31 mouse cellular contexts compared by ENCODE assay signal in genomic region chr4:93063531-93063930, GRCm38 (mm10).
"Had no signal": no experiment of that assay in that cellular context is flagged by ENCODE, and none has a peak within 500 bp of the region (broad histone marks: within the 10 kb centered on the region; RNA-seq: fewer than 3 reads in every experiment).

No protein-coding gene starts in this region.

- H3K4me2 ChIP-seq: limb, embryonic 12.5 days; limb, embryonic 13.5 days; limb, embryonic 15.5 days; liver, embryonic 11.5 days; liver, embryonic 12.5 days; liver, embryonic 13.5 days; liver, embryonic 15.5 days; lung, embryonic 14.5 days; lung, embryonic 15.5 days; midbrain, embryonic 11.5 days; midbrain, embryonic 12.5 days; midbrain, embryonic 13.5 days; midbrain, embryonic 15.5 days; neural tube, embryonic 12.5 days had no signal

- H3K36me3 ChIP-seq: limb, embryonic 10.5 days; limb, embryonic 12.5 days; limb, embryonic 13.5 days; limb, embryonic 15.5 days; liver, embryonic 12.5 days; liver, embryonic 13.5 days; liver, embryonic 15.5 days; lung, embryonic 15.5 days; midbrain, embryonic 10.5 days; midbrain, embryonic 12.5 days; midbrain, embryonic 13.5 days; midbrain, embryonic 15.5 days; neural tube, embryonic 12.5 days had no signal

- ATAC-seq: liver, embryonic 12.5 days; liver, postnatal 0 days; midbrain, embryonic 13.5 days; midbrain, embryonic 15.5 days; midbrain, embryonic 16.5 days had no signal

- DNase-seq: left cerebral cortex, postnatal 4 days; liver; liver, embryonic 13.5 days; liver, postnatal 0 days; lung, adult 18-20 months; lung, adult 2 months; lung, embryonic 14.5 days; lung, postnatal 10 days; lung, postnatal 14 days; lung, postnatal 36 days; lung, postnatal 4 days; midbrain, embryonic 14.5 days had no signal

- H3K27me3 ChIP-seq: limb, embryonic 12.5 days; limb, embryonic 13.5 days; limb, embryonic 15.5 days; liver, embryonic 12.5 days; liver, embryonic 13.5 days; liver, embryonic 15.5 days; lung, embryonic 15.5 days; megakaryocyte, embryonic 14.5 days; midbrain, embryonic 12.5 days; midbrain, embryonic 13.5 days; midbrain, embryonic 15.5 days; neural tube, embryonic 12.5 days had no signal

- H3K9me3 ChIP-seq: limb, embryonic 10.5 days; limb, embryonic 12.5 days; limb, embryonic 13.5 days; limb, embryonic 15.5 days; liver, embryonic 12.5 days; liver, embryonic 13.5 days; liver, embryonic 15.5 days; lung, embryonic 15.5 days; megakaryocyte, embryonic 14.5 days; midbrain, embryonic 10.5 days; midbrain, embryonic 12.5 days; midbrain, embryonic 13.5 days; midbrain, embryonic 15.5 days; neural tube, embryonic 12.5 days had no signal

- H3K9ac ChIP-seq: limb, embryonic 12.5 days; limb, embryonic 13.5 days; limb, embryonic 15.5 days; liver, embryonic 12.5 days; liver, embryonic 13.5 days; liver, embryonic 14.5 days; liver, embryonic 15.5 days; liver, postnatal 0 days; lung, embryonic 14.5 days; lung, embryonic 15.5 days; midbrain, embryonic 12.5 days; midbrain, embryonic 13.5 days; midbrain, embryonic 15.5 days; neural tube, embryonic 12.5 days had no signal

- H3K27ac ChIP-seq: limb, embryonic 10.5 days; limb, embryonic 12.5 days; limb, embryonic 13.5 days; limb, embryonic 15.5 days; liver, embryonic 12.5 days; liver, embryonic 13.5 days; liver, embryonic 14.5 days; liver, embryonic 15.5 days; lung, embryonic 15.5 days; macrophage; midbrain, embryonic 10.5 days; midbrain, embryonic 12.5 days; midbrain, embryonic 13.5 days; midbrain, embryonic 15.5 days; neural tube, embryonic 12.5 days had no signal

- H3K4me3 ChIP-seq: limb, embryonic 10.5 days; limb, embryonic 12.5 days; limb, embryonic 13.5 days; limb, embryonic 15.5 days; liver, embryonic 12.5 days; liver, embryonic 13.5 days; liver, embryonic 15.5 days; lung, embryonic 15.5 days; megakaryocyte, embryonic 14.5 days; midbrain, embryonic 10.5 days; midbrain, embryonic 12.5 days; midbrain, embryonic 13.5 days; midbrain, embryonic 15.5 days; myocyte; neural tube, embryonic 12.5 days had no signal

- H3K4me1 ChIP-seq: limb, embryonic 10.5 days; limb, embryonic 12.5 days; limb, embryonic 13.5 days; limb, embryonic 15.5 days; liver, embryonic 12.5 days; liver, embryonic 13.5 days; liver, embryonic 15.5 days; lung, embryonic 15.5 days; megakaryocyte, embryonic 14.5 days; midbrain, embryonic 10.5 days; midbrain, embryonic 12.5 days; midbrain, embryonic 13.5 days; midbrain, embryonic 15.5 days; neural tube, embryonic 12.5 days had no signal
